ENCODE assay signal across 10 mouse cellular contexts in genomic region chr2:92425366-92425765, GRCm38 (mm10). TPM values are rescaled to one million over a fixed set of nuclear protein-coding genes. Genes with fewer than 3 reads are reported as not detected.
DNase-seq lines count a peak whose midpoint lies in the region; ATAC-seq and TF ChIP-seq lines count a peak whose summit lies in the region.
"Had no signal": no experiment of that assay in that cellular context is flagged by ENCODE, and none has a peak within 500 bp of the region (broad histone marks: within the 10 kb centered on the region; RNA-seq: fewer than 3 reads in every experiment).

No protein-coding gene starts in this region.

- no peak overlapping the region for H3K4me3 ChIP-seq in heart, embryonic 15.5 days
- H3K4me3 ChIP-seq in brown adipose tissue, adult 24 weeks (ENCODE audit: insufficient read depth, low read depth, low read length), result no peak overlapping the region
- no peak overlapping the region for H3K4me3 ChIP-seq in forebrain, postnatal 0 days (ENCODE audit: low read depth, low read length)
- no peak overlapping the region for H3K4me3 ChIP-seq in midbrain, embryonic 14.5 days (replicated peaks; ENCODE audit: low read depth, low read length)
- no peak overlapping the region for H3K4me3 ChIP-seq in liver, postnatal 0 days (ENCODE audit: low read depth, low read length)

- no peak overlapping the region for H3K9ac ChIP-seq in heart, embryonic 15.5 days
- no peak overlapping the region for H3K9ac ChIP-seq in forebrain, postnatal 0 days
- H3K9ac ChIP-seq in midbrain, embryonic 14.5 days (replicated peaks; ENCODE audit: low read length), result no peak overlapping the region
- H3K9ac ChIP-seq in liver, postnatal 0 days (replicated peaks), result no peak overlapping the region

- 82% methylated on average over 4 of the region's 4 CpGs for WGBS in heart, embryonic 15.5 days
- 59% methylated on average over 4 of the region's 4 CpGs for WGBS in forebrain, postnatal 0 days
- WGBS in midbrain, embryonic 14.5 days, result 57% methylated on average over 4 of the region's 4 CpGs
- 83% methylated on average over 4 of the region's 4 CpGs for WGBS in liver, postnatal 0 days (ENCODE audit: insufficient replicate concordance)

- ATAC-seq in heart, embryonic 15.5 days (replicated peaks; ENCODE audit: insufficient number of reproducible peaks, insufficient read depth, low FRiP score, low read depth), result no peak
- ATAC-seq in forebrain, postnatal 0 days, result no peak
- no peak for ATAC-seq in midbrain, embryonic 14.5 days (ENCODE audit: low FRiP score, low TSS enrichment)
- ATAC-seq in CD4-positive, CD25-positive, alpha-beta regulatory T cell, adult 4 months, result no peak
- ATAC-seq in liver, postnatal 0 days, result no peak

- no peak for DNase-seq in heart, postnatal 4 days
- DNase-seq in forebrain, postnatal 0 days, result no peak
- no peak for DNase-seq in midbrain, embryonic 14.5 days
- DNase-seq in liver, postnatal 0 days, result no peak
- no peak for DNase-seq in yolk sac, embryonic 10.5 days (ENCODE audit: low spot score)

- peak overlapping the region; percentile 87 for H3K27ac ChIP-seq in heart, embryonic 15.5 days
- peak overlapping the region; percentile 90 for H3K27ac ChIP-seq in brown adipose tissue, adult 24 weeks (replicated peaks; ENCODE audit: low read depth, low read length)
- H3K27ac ChIP-seq in forebrain, postnatal 0 days (ENCODE audit: low read depth, low read length), result peak overlapping the region; percentile 77
- peak overlapping the region; percentile 71 for H3K27ac ChIP-seq in midbrain, embryonic 14.5 days (replicated peaks; ENCODE audit: low read depth, low read length)
- H3K27ac ChIP-seq in liver, postnatal 0 days (ENCODE audit: low read depth), result no peak overlapping the region

- H3K4me1 ChIP-seq in heart, embryonic 15.5 days (replicated peaks), result peaks cover 70% of the 10 kb centered on the region
- peaks cover 69% of the 10 kb centered on the region for H3K4me1 ChIP-seq in brown adipose tissue, adult 24 weeks (ENCODE audit: control insufficient read depth, insufficient read depth, insufficient read length, low read length)
- peaks cover 18% of the 10 kb centered on the region for H3K4me1 ChIP-seq in forebrain, postnatal 0 days (ENCODE audit: insufficient read depth)
- peaks cover 28% of the 10 kb centered on the region for H3K4me1 ChIP-seq in midbrain, embryonic 14.5 days (ENCODE audit: control insufficient read depth, insufficient read depth, low read length)
- H3K4me1 ChIP-seq in liver, postnatal 0 days (ENCODE audit: insufficient read depth), result peaks cover 43% of the 10 kb centered on the region

- TF ChIP-seq CTCF in forebrain, postnatal 0 days (IDR thresholded peaks at IDR 0.05; ENCODE audit: low read depth), result no peak
- no peak for TF ChIP-seq CTCF in liver, postnatal 0 days (IDR thresholded peaks at IDR 0.05; ENCODE audit: low read depth)

- no peak overlapping the region for H3K4me2 ChIP-seq in heart, embryonic 15.5 days
- no peak overlapping the region for H3K4me2 ChIP-seq in forebrain, postnatal 0 days (ENCODE audit: low read depth)
- H3K4me2 ChIP-seq in midbrain, embryonic 14.5 days (ENCODE audit: low read length), result no peak overlapping the region
- no peak overlapping the region for H3K4me2 ChIP-seq in liver, postnatal 0 days (ENCODE audit: low read depth, low read length)

- peaks cover 22% of the 10 kb centered on the region; the same call in 1 of the 2 replicates for H3K36me3 ChIP-seq in heart, embryonic 15.5 days
- H3K36me3 ChIP-seq in forebrain, postnatal 0 days (ENCODE audit: insufficient read depth), result peaks cover 45% of the 10 kb centered on the region
- peaks cover 48% of the 10 kb centered on the region for H3K36me3 ChIP-seq in midbrain, embryonic 14.5 days (ENCODE audit: control insufficient read depth, insufficient read depth, low read length)
- peaks cover 53% of the 10 kb centered on the region for H3K36me3 ChIP-seq in liver, postnatal 0 days (replicated peaks; ENCODE audit: insufficient read depth, low read length)

- no peak for TF ChIP-seq EP300 in liver, postnatal 0 days (IDR thresholded peaks at IDR 0.05; ENCODE audit: low read depth)

- no peaks in the 10 kb centered on the region for H3K9me3 ChIP-seq in heart, embryonic 15.5 days (replicated peaks)
- no peaks in the 10 kb centered on the region for H3K9me3 ChIP-seq in forebrain, postnatal 0 days (ENCODE audit: low read length)
- H3K9me3 ChIP-seq in midbrain, embryonic 14.5 days (ENCODE audit: control insufficient read depth, low read length), result no peaks in the 10 kb centered on the region
- no peaks in the 10 kb centered on the region for H3K9me3 ChIP-seq in liver, postnatal 0 days (ENCODE audit: low read length)

- no peaks in the 10 kb centered on the region for H3K27me3 ChIP-seq in heart, embryonic 15.5 days
- no peaks in the 10 kb centered on the region for H3K27me3 ChIP-seq in forebrain, postnatal 0 days (ENCODE audit: insufficient read depth, low read length)
- H3K27me3 ChIP-seq in midbrain, embryonic 14.5 days (ENCODE audit: control insufficient read depth, insufficient read depth, low read length), result no peaks in the 10 kb centered on the region
- no peaks in the 10 kb centered on the region for H3K27me3 ChIP-seq in liver, postnatal 0 days (ENCODE audit: insufficient read depth, low read length)
- H3K27me3 ChIP-seq: CH12.LX had no signal

RNA-seq across cellular contexts. Expression of gene Cry2, which starts 8.5 kb away (rescaled TPM):
- 15.8 and 20.9 TPM in 2 replicates for polyA plus RNA-seq in heart, embryonic 15.5 days (2015; fragmentation: Nextera tagmentation; extraction: Ambion mirVana)
- 10 to 100 TPM; 28.5 TPM for total RNA-seq in heart, postnatal 4 days (2021)
- 11.7 and 14.6 TPM in 2 replicates for polyA plus RNA-seq in brown adipose tissue, adult 24 weeks (2012; ENCODE audit: insufficient read depth, insufficient read length, missing spikeins)
- 26.5 and 36.7 TPM in 2 replicates for total RNA-seq in forebrain, postnatal 0 days (2014; rRNA removed)
- polyA plus RNA-seq in forebrain, postnatal 0 days (2015; fragmentation: Nextera tagmentation; extraction: Ambion mirVana), result 28.5 and 43.2 TPM in 2 replicates
- 33.3 and 33.9 TPM in 2 replicates for polyA plus RNA-seq in midbrain, embryonic 14.5 days (2014; fragmentation: Nextera tagmentation; extraction: Ambion mirVana)
- polyA plus RNA-seq in CD4-positive, CD25-positive, alpha-beta regulatory T cell, adult 4 months (2017; shearing (Covaris generic)), result 10 to 100 TPM; 10.6 to 13.4 TPM
- 9.6 and 11.9 TPM in 2 replicates for polyA plus RNA-seq in liver, postnatal 0 days (2015; fragmentation: Nextera tagmentation; extraction: Ambion mirVana)

RNA-seq across cellular contexts. Expression of gene Mapk8ip1, which starts 24.3 kb away (rescaled TPM):
- polyA plus RNA-seq in heart, embryonic 15.5 days (2015; fragmentation: Nextera tagmentation; extraction: Ambion mirVana), result 5.7 and 9.7 TPM in 2 replicates
- 1 to 10 TPM; 7.9 to 8.1 TPM for total RNA-seq in heart, postnatal 4 days (2021)
- polyA plus RNA-seq in brown adipose tissue, adult 24 weeks (2012; ENCODE audit: insufficient read depth, insufficient read length, missing spikeins), result 9.4 and 9.6 TPM in 2 replicates
- 223 and 225 TPM in 2 replicates for total RNA-seq in forebrain, postnatal 0 days (2014; rRNA removed)
- 129 and 150 TPM in 2 replicates for polyA plus RNA-seq in forebrain, postnatal 0 days (2015; fragmentation: Nextera tagmentation; extraction: Ambion mirVana)
- 62.4 and 117 TPM in 2 replicates for polyA plus RNA-seq in midbrain, embryonic 14.5 days (2014; fragmentation: Nextera tagmentation; extraction: Ambion mirVana)
- polyA plus RNA-seq in CD4-positive, CD25-positive, alpha-beta regulatory T cell, adult 4 months (2017; shearing (Covaris generic)), result under 1 TPM; 0.35 to 0.68 TPM
- polyA plus RNA-seq in liver, postnatal 0 days (2015; fragmentation: Nextera tagmentation; extraction: Ambion mirVana), result 2.6 and 2.8 TPM in 2 replicates
- total RNA-seq: common myeloid progenitor, adult 5-6 weeks had no signal

RNA-seq across cellular contexts. Expression of gene Slc35c1, which starts 35.0 kb away (rescaled TPM):
- 6.9 and 11.6 TPM in 2 replicates for polyA plus RNA-seq in heart, embryonic 15.5 days (2015; fragmentation: Nextera tagmentation; extraction: Ambion mirVana)
- total RNA-seq in heart, postnatal 4 days (2021), result 1 to 10 TPM; 5.8 to 7.5 TPM
- polyA plus RNA-seq in brown adipose tissue, adult 24 weeks (2012; ENCODE audit: insufficient read depth, insufficient read length, missing spikeins), result 2.9 and 5.5 TPM in 2 replicates
- 4.6 and 9.1 TPM in 2 replicates for total RNA-seq in forebrain, postnatal 0 days (2014; rRNA removed)
- polyA plus RNA-seq in forebrain, postnatal 0 days (2015; fragmentation: Nextera tagmentation; extraction: Ambion mirVana), result 13.1 and 14.4 TPM in 2 replicates
- polyA plus RNA-seq in midbrain, embryonic 14.5 days (2014; fragmentation: Nextera tagmentation; extraction: Ambion mirVana), result 8.6 and 11.9 TPM in 2 replicates
- 10 to 100 TPM; 50.3 to 73.8 TPM for polyA plus RNA-seq in CD4-positive, CD25-positive, alpha-beta regulatory T cell, adult 4 months (2017; shearing (Covaris generic))
- 9.0 and 9.3 TPM in 2 replicates for polyA plus RNA-seq in liver, postnatal 0 days (2015; fragmentation: Nextera tagmentation; extraction: Ambion mirVana)

RNA-seq across cellular contexts. Expression of gene 1700029I15Rik, which starts 43.0 kb away (rescaled TPM):
- 1.2 and 1.7 TPM in 2 replicates for polyA plus RNA-seq in heart, embryonic 15.5 days (2015; fragmentation: Nextera tagmentation; extraction: Ambion mirVana)
- 1 to 10 TPM; 1.2 to 1.7 TPM for total RNA-seq in heart, postnatal 4 days (2021)
- polyA plus RNA-seq in brown adipose tissue, adult 24 weeks (2012; ENCODE audit: insufficient read depth, insufficient read length, missing spikeins), result 3.3 and 4.1 TPM in 2 replicates
- total RNA-seq in forebrain, postnatal 0 days (2014; rRNA removed), result 2.3 and 2.6 TPM in 2 replicates
- 2.4 and 3.1 TPM in 2 replicates for polyA plus RNA-seq in forebrain, postnatal 0 days (2015; fragmentation: Nextera tagmentation; extraction: Ambion mirVana)
- 3.9 and 5.6 TPM in 2 replicates for polyA plus RNA-seq in midbrain, embryonic 14.5 days (2014; fragmentation: Nextera tagmentation; extraction: Ambion mirVana)
- 1 to 10 TPM; 4.5 to 8.1 TPM for polyA plus RNA-seq in CD4-positive, CD25-positive, alpha-beta regulatory T cell, adult 4 months (2017; shearing (Covaris generic))
- 1.9 and 2.1 TPM in 2 replicates for polyA plus RNA-seq in liver, postnatal 0 days (2015; fragmentation: Nextera tagmentation; extraction: Ambion mirVana)

RNA-seq across cellular contexts. Expression of gene Large2, which starts 50.7 kb away (rescaled TPM):
- 1.6 and 3.4 TPM in 2 replicates for polyA plus RNA-seq in heart, embryonic 15.5 days (2015; fragmentation: Nextera tagmentation; extraction: Ambion mirVana)
- under 1 TPM; 0.29 to 0.70 TPM for total RNA-seq in heart, postnatal 4 days (2021)
- 1.9 TPM in 1 of 2 replicates, not detected in the other for polyA plus RNA-seq in brown adipose tissue, adult 24 weeks (2012; ENCODE audit: insufficient read depth, insufficient read length, missing spikeins)
- total RNA-seq in forebrain, postnatal 0 days (2014; rRNA removed), result 0.10 and 1.8 TPM in 2 replicates
- polyA plus RNA-seq in forebrain, postnatal 0 days (2015; fragmentation: Nextera tagmentation; extraction: Ambion mirVana), result 1.1 and 1.5 TPM in 2 replicates
- 1.5 and 1.6 TPM in 2 replicates for polyA plus RNA-seq in midbrain, embryonic 14.5 days (2014; fragmentation: Nextera tagmentation; extraction: Ambion mirVana)
- not detected for polyA plus RNA-seq in CD4-positive, CD25-positive, alpha-beta regulatory T cell, adult 4 months (2017; shearing (Covaris generic))
- polyA plus RNA-seq in liver, postnatal 0 days (2015; fragmentation: Nextera tagmentation; extraction: Ambion mirVana), result 2.7 and 3.5 TPM in 2 replicates
